Mouse (Mus musculus): Measurements from ENCODE around the gene Gpatch11. TPM values are rescaled to one million over a fixed set of nuclear protein-coding genes. Genes with fewer than 3 reads are reported as not detected.
A peak's percentile ranks its signal among the peaks of the same experiment; 100 is the strongest.

Gpatch11 gene
- polyA plus RNA-seq, 1 experiment from 2014 or later = 34.3 TPM

DNA sequence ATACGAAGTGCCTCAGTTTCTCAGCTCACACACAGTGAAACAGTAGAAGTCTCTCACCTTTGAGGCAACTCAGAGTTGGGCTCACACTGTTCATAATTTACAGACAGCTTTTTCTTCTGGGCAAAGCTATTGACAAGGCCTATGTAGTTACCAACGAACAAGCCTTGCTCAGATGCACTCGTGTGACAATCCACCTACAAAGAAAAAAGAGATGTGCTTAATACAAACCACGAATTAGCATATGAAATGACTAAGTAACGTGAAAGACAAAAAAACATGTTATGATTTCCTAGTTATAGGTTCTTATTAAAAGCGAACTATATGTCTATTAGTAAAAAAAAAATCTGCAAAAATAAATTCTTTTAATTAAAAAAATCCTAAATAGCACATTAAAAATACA, 38.5 kb downstream of the Gpatch11 start:
- H3K27ac ChIP-seq = no peak overlapping the region
- H3K4me1 ChIP-seq (replicated peaks) = no peaks in the 10 kb centered on the region
- DNase-seq (ENCODE audit: low spot score) = no peak
- no peaks in the 10 kb centered on the region for H3K27me3 ChIP-seq (ENCODE audit: insufficient read depth, poor library complexity, severe bottlenecking)
- 88% methylated on average over 6 of the region's 6 CpGs for WGBS
- no peak overlapping the region for H3K4me3 ChIP-seq
- H3K36me3 ChIP-seq = peaks cover 14% of the 10 kb centered on the region; the same call in 1 of the 2 replicates
- no peaks in the 10 kb centered on the region for H3K9me3 ChIP-seq

- peaks cover 4% of the 10 kb centered on the region; the same call in 1 of the 2 replicates for H3K9me3 ChIP-seq
- H3K4me1 ChIP-seq (replicated peaks) = peaks cover 20% of the 10 kb centered on the region
- 0 out of 2 replicates have a peak, but pooled peaks cover 5% of the 10 kb centered on the region for H3K36me3 ChIP-seq
- no peak for DNase-seq (ENCODE audit: low spot score)
- peak overlapping the region; percentile 86 for H3K27ac ChIP-seq
- WGBS = 12% methylated on average over 7 of the region's 7 CpGs
- peak overlapping the region; percentile 65 for H3K4me3 ChIP-seq
- H3K27me3 ChIP-seq (ENCODE audit: insufficient read depth, poor library complexity, severe bottlenecking) = no peaks in the 10 kb centered on the region
Measured at GRCm38 (mm10) chr17:78881878-78882304, 46.5 kb downstream of the Gpatch11 start.

DNA sequence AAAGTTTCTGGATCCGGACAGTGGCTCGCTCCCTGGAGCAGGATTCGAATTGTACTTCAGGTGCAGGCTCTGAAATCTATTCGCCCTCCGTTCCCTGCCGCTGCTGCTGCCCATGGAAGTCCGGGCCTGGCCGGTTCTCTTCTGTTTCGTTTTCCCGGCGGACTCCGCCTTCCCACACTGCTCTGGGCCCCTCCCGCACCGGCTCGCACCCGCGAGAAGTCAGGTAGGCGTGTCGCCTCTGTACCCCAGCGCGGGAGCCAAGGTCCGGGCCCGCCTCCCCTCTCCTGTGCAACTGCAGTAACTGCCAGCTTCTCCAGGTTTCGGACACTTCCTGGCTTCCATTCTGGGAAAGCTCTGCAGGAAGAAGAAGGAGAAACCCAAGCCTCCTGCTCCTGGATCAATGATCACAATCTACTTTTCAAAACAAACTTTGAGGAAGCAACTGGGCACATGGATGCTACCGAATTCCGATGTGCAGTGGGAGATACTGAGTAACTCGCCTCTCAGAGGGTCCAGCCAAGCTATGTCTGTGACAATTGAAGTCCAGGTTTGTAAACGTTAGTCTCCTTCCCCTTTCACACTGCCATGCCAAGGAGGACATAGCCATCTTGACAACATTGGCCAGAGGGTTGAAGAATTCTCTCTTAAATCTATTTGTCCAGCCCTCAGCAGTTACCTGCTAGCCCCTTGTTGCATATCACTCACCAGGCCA, 47.2 kb downstream of the Gpatch11 start, which contains the start of gene Eif2ak2:
TSS of gene Eif2ak2 (minus strand) at position 173 of the 712 bp plus-strand sequence.
- Histone ChIP-seq H3K9me3 (peaks cover 4% of the 10 kb centered on the region; the same call in 1 of the 2 replicates), H3K36me3 (0 out of 2 replicates have a peak, but pooled peaks cover 4% of the 10 kb centered on the region), H3K27me3 (ENCODE audit: insufficient read depth, poor library complexity, severe bottlenecking) (no peaks in the 10 kb centered on the region), H3K4me1 (replicated peaks) (peaks cover 20% of the 10 kb centered on the region), H3K27ac (peak within 1 kb of the TSS; percentile 86), H3K4me3 (peak within 1 kb of the TSS; percentile 65)
- DNase-seq (ENCODE audit: low spot score) = peak; percentile 79
- 3% methylated on average over 28 of the region's 28 CpGs for WGBS

- no peaks in the 10 kb centered on the region for H3K27me3 ChIP-seq (ENCODE audit: insufficient read depth, poor library complexity, severe bottlenecking)
- WGBS = 96% methylated on average over 4 of the region's 4 CpGs
- H3K9me3 ChIP-seq = peaks cover 4% of the 10 kb centered on the region; the same call in 1 of the 2 replicates
- peaks cover 20% of the 10 kb centered on the region for H3K4me1 ChIP-seq (replicated peaks)
- H3K27ac ChIP-seq = no peak overlapping the region
- no peak overlapping the region for H3K4me3 ChIP-seq
- no peaks in the 10 kb centered on the region for H3K36me3 ChIP-seq
- DNase-seq (ENCODE audit: low spot score) = no peak
Measured at GRCm38 (mm10) chr17:78883291-78883690, 47.9 kb downstream of the Gpatch11 start.

GRCm38 (mm10) chr17:78885286-78886065, 50.1 kb downstream of the Gpatch11 start:
- Histone ChIP-seq H3K27ac (no peak overlapping the region), H3K4me3 (no peak overlapping the region), H3K4me1 (replicated peaks) (peaks cover 20% of the 10 kb centered on the region), H3K27me3 (ENCODE audit: insufficient read depth, poor library complexity, severe bottlenecking) (no peaks in the 10 kb centered on the region), H3K36me3 (no peaks in the 10 kb centered on the region), H3K9me3 (peaks cover 4% of the 10 kb centered on the region; the same call in 1 of the 2 replicates)
- DNase-seq (ENCODE audit: low spot score) = no peak
- 88% methylated on average over 5 of the region's 5 CpGs for WGBS

DNA sequence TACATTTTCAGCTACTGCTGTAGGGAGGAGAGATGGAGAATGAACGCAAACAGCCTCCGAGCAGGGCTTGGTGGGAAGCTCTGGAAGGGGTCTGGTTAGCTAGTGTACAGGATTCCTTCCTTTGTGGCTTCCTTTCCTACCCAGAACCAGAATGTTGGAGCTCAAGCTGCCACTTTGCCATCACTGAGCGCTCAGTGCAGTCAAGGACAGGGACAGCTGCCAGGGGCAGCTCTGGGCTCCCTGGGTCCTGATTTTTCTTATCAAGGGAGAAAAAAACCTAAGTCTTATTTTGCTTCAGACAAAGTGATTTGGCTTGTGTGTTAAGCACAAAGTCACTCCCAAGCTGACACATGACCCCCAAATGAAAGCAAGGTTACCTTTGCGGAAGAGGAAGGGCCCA, 53.2 kb downstream of the Gpatch11 start:
- DNase-seq (ENCODE audit: low spot score) = no peak
- no peaks in the 10 kb centered on the region for H3K27me3 ChIP-seq (ENCODE audit: insufficient read depth, poor library complexity, severe bottlenecking)
- H3K36me3 ChIP-seq = no peaks in the 10 kb centered on the region
- no peak overlapping the region for H3K4me3 ChIP-seq
- H3K27ac ChIP-seq = no peak overlapping the region
- WGBS = 88% methylated on average over 4 of the region's 4 CpGs
- no peaks in the 10 kb centered on the region for H3K4me1 ChIP-seq (replicated peaks)
- H3K9me3 ChIP-seq = peaks cover 4% of the 10 kb centered on the region; the same call in 1 of the 2 replicates

GRCm38 (mm10) chr17:78889184-78889583, 53.8 kb downstream of the Gpatch11 start:
- Histone ChIP-seq H3K27me3 (ENCODE audit: insufficient read depth, poor library complexity, severe bottlenecking) (no peaks in the 10 kb centered on the region), H3K27ac (no peak overlapping the region), H3K36me3 (no peaks in the 10 kb centered on the region), H3K4me1 (replicated peaks) (no peaks in the 10 kb centered on the region), H3K4me3 (no peak overlapping the region), H3K9me3 (peaks cover 4% of the 10 kb centered on the region; the same call in 1 of the 2 replicates)
- no peak for DNase-seq (ENCODE audit: low spot score)
- WGBS = 62% methylated on average over 3 of the region's 3 CpGs

DNA sequence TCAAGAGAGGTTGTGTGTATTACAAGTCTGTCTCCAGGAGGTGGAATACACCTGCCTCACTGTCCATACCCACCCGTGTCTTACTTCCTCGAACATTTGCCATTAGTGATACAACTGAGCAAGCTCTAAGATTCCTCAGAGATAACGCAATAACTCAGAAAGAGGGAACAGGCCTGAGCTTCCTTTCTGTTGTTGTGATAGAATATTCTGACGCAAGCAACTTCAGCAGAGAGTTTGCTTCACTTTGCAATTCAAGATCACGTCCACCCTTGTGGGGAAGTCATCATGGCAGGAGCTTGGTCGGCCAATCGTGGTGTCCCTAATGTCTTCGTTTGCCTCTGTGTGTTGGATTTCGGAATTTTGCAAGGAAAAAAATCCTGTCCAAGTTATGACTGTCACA, 55.7 kb downstream of the Gpatch11 start:
- no peaks in the 10 kb centered on the region for H3K4me1 ChIP-seq (replicated peaks)
- no peak for DNase-seq (ENCODE audit: low spot score)
- H3K36me3 ChIP-seq = no peaks in the 10 kb centered on the region
- no peaks in the 10 kb centered on the region for H3K27me3 ChIP-seq (ENCODE audit: insufficient read depth, poor library complexity, severe bottlenecking)
- H3K27ac ChIP-seq = no peak overlapping the region
- no peak overlapping the region for H3K4me3 ChIP-seq
- 87% methylated on average over 9 of the region's 9 CpGs for WGBS
- H3K9me3 ChIP-seq = no peaks in the 10 kb centered on the region

GRCm38 (mm10) chr17:78894991-78895390, 59.6 kb downstream of the Gpatch11 start:
- H3K36me3 ChIP-seq = no peaks in the 10 kb centered on the region
- H3K9me3 ChIP-seq = no peaks in the 10 kb centered on the region
- no peak for DNase-seq (ENCODE audit: low spot score)
- WGBS = 83% methylated on average over 7 of the region's 7 CpGs
- no peak overlapping the region for H3K27ac ChIP-seq
- H3K4me1 ChIP-seq (replicated peaks) = no peaks in the 10 kb centered on the region
- H3K4me3 ChIP-seq = no peak overlapping the region
- H3K27me3 ChIP-seq (ENCODE audit: insufficient read depth, poor library complexity, severe bottlenecking) = no peaks in the 10 kb centered on the region

DNA sequence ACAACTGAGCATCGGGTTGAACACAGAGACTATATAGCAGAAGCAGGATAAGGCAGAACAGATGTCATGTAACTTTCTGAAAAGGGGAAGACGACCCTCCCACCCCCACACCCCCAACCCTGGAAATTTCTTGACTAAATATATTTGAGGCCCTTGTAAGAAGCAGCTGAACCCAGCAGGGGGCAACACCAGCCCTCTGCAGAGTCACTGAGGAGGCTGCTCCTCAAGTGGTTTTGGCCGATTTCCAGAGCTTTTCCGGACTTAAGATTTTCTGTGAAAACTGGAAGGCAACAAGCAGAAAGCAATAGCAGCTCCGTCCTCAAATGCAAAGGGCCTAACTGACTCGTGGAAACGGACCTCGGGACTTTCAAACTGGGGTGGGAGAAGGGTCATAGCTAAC, 60.0 kb downstream of the Gpatch11 start:
- Histone ChIP-seq H3K4me1 (replicated peaks) (no peaks in the 10 kb centered on the region), H3K4me3 (no peak overlapping the region), H3K36me3 (no peaks in the 10 kb centered on the region), H3K27me3 (ENCODE audit: insufficient read depth, poor library complexity, severe bottlenecking) (no peaks in the 10 kb centered on the region), H3K27ac (no peak overlapping the region), H3K9me3 (no peaks in the 10 kb centered on the region)
- WGBS = 52% methylated on average over 8 of the region's 8 CpGs
- DNase-seq (ENCODE audit: low spot score) = no peak
